Mouse (Mus musculus) CD4-positive helper T cell, adult 2 months (primary cell): ENCODE data around the gene Cfap43.
A peak's percentile ranks its signal among the peaks of the same experiment; 100 is the strongest.
"Not testable (repeated sequence)": the region's sequence is repeated elsewhere in the genome, so short reads cannot be mapped to it uniquely, and the experiment has no call there.

Experiments used
- DNase-seq: peaks from one replicate; pipeline ENCODE4 v3.0.0-alpha.2; 2012; ENCODE audit warnings: low read depth, missing footprints, low spot score

Cfap43 gene

GRCm38 (mm10) chr19:47853951-47854795 is 64.9 kb downstream of the Cfap43 start:
- no peak for DNase-seq

GRCm38 (mm10) chr19:47853053-47853452 is 66.0 kb downstream of the Cfap43 start:
- no peak for DNase-seq

GRCm38 (mm10) chr19:47852131-47852530 is 67.0 kb downstream of the Cfap43 start:
- DNase-seq = not testable (repeated sequence)

GRCm38 (mm10) chr19:47849735-47850134 is 69.4 kb downstream of the Cfap43 start:
- no peak for DNase-seq

GRCm38 (mm10) chr19:47841234-47841633 is 77.9 kb downstream of the Cfap43 start:
- not testable (repeated sequence) for DNase-seq

GRCm38 (mm10) chr19:47837527-47837901 is 81.6 kb downstream of the Cfap43 start:
- DNase-seq = no peak

- DNase-seq = peak; percentile 73
Observed at GRCm38 (mm10) chr19:47836701-47837526, 82.2 kb downstream of the Cfap43 start.

- no peak for DNase-seq
Observed at GRCm38 (mm10) chr19:47835776-47836175, 83.3 kb downstream of the Cfap43 start.

- DNase-seq = no peak
Observed at GRCm38 (mm10) chr19:47834614-47835013, 84.5 kb downstream of the Cfap43 start.

GRCm38 (mm10) chr19:47832316-47832715 is 86.8 kb downstream of the Cfap43 start:
- DNase-seq = no peak

GRCm38 (mm10) chr19:47831111-47831510 is 88.0 kb downstream of the Cfap43 start:
- DNase-seq = no peak

GRCm38 (mm10) chr19:47829913-47830450 is 89.1 kb downstream of the Cfap43 start:
- no peak for DNase-seq

GRCm38 (mm10) chr19:47824026-47824425 is 95.1 kb downstream of the Cfap43 start:
- DNase-seq = no peak

- DNase-seq = peak; percentile 3
Observed at GRCm38 (mm10) chr19:47822143-47822796, 96.8 kb downstream of the Cfap43 start.

GRCm38 (mm10) chr19:47821494-47821872 is 97.6 kb downstream of the Cfap43 start:
- DNase-seq = peak; percentile 8

- DNase-seq = peak; percentile 62
Observed at GRCm38 (mm10) chr19:47820832-47821493, 98.1 kb downstream of the Cfap43 start.

GRCm38 (mm10) chr19:47817692-47818091 is 101.4 kb downstream of the Cfap43 start:
- no peak for DNase-seq

GRCm38 (mm10) chr19:47814721-47815120 is 104.4 kb downstream of the Cfap43 start:
- DNase-seq = no peak

GRCm38 (mm10) chr19:47812091-47812490 is 107.0 kb downstream of the Cfap43 start:
- DNase-seq = no peak

GRCm38 (mm10) chr19:47798583-47798982 is 120.5 kb downstream of the Cfap43 start:
- DNase-seq = no peak

- no peak for DNase-seq
Observed at GRCm38 (mm10) chr19:47796699-47797098, 122.4 kb downstream of the Cfap43 start.
